Mouse (Mus musculus) liver, embryonic 14.5 days (tissue): ENCODE measurements around the gene Rab12. TPM values are rescaled to one million over a fixed set of nuclear protein-coding genes. Genes with fewer than 3 reads are reported as not detected.
A peak's percentile ranks its signal among the peaks of the same experiment; 100 is the strongest.

Experiments
- ATAC-seq: fragments of 200-750 bp; cut with Nextera tagmentation; 2 replicates; pipeline ENCODE4 v1.8.0; 2017; ENCODE audit warnings: moderate number of reproducible peaks, mild to moderate bottlenecking, moderate library complexity; ENCODE audit not compliant: insufficient read depth
- DNase-seq, 3 experiments: peaks; one replicate each; pipeline ENCODE4 v3.0.0-alpha.2; 2012 to 2013; ENCODE audit warnings: low read depth in 3 of 3, low spot score in 3 of 3
- H3K27ac ChIP-seq: fragments of 300-500 bp; sonication (generic); 2 replicates; pipeline ENCODE4 v1.5.1; 2014; ENCODE audit warnings: moderate library complexity, mild to moderate bottlenecking, control low read depth, inconsistent platforms
- H3K27me3 ChIP-seq: fragments of 300-500 bp; sonication (generic); 2 replicates; pipeline ENCODE4 v1.6.1; 2014; ENCODE audit warnings: mild to moderate bottlenecking, low read length, moderate library complexity; ENCODE audit not compliant: control insufficient read depth, insufficient read depth
- H3K36me3 ChIP-seq: fragments of 300-500 bp; sonication (generic); replicated peaks from 2 replicates; pipeline ENCODE4 v1.6.1; 2014; ENCODE audit warnings: low read depth; ENCODE audit not compliant: control insufficient read depth, insufficient read depth
- H3K4me1 ChIP-seq, 2 experiments: fragments of 200-500 bp in 1 of 2; fragments of 300-500 bp in 1 of 2; sonication (generic) in 1 of 2; replicated peaks; 2 replicates each; pipeline ENCODE4 v1.6.1; 2012 to 2014; ENCODE audit warnings: antibody characterized with exemption in 1 of 2, inconsistent platforms in 1 of 2, low read length in 1 of 2; ENCODE audit not compliant: control insufficient read depth in 2 of 2, insufficient read depth in 2 of 2
- H3K4me2 ChIP-seq: fragments of 300-500 bp; sonication (generic); 2 replicates; pipeline ENCODE4 v1.6.1; 2014; ENCODE audit warnings: low read depth, mild to moderate bottlenecking, control low read depth, moderate library complexity
- H3K4me3 ChIP-seq, 2 experiments: fragments of 200-500 bp in 1 of 2; fragments of 300-500 bp in 1 of 2; sonication (generic) in 1 of 2; 2 replicates each; pipeline ENCODE4 v1.5.1; 2012 to 2014; ENCODE audit warnings: low read depth in 2 of 2, low read length in 2 of 2, mild to moderate bottlenecking in 2 of 2, control low read depth in 1 of 2, inconsistent platforms in 1 of 2, moderate library complexity in 1 of 2; ENCODE audit not compliant: insufficient read depth in 1 of 2
- H3K9ac ChIP-seq: fragments of 300-500 bp; sonication (generic); replicated peaks from 2 replicates; pipeline ENCODE4 v1.6.1; 2014; ENCODE audit warnings: mild to moderate bottlenecking, control low read depth, moderate library complexity
- H3K9me3 ChIP-seq: fragments of 300-500 bp; sonication (generic); 2 replicates; pipeline ENCODE4 v1.6.1; 2016; ENCODE audit warnings: low read length, mixed read lengths; ENCODE audit not compliant: control insufficient read depth
- CTCF ChIP-seq: IDR thresholded peaks from 2 replicates; pipeline ENCODE4 v1.5.1; 2016; ENCODE audit warnings: antibody characterized with exemption, low read depth, control low read depth
- EP300 ChIP-seq: IDR thresholded peaks from 2 replicates; pipeline ENCODE4 v1.6.1; 2016; ENCODE audit warnings: antibody characterized with exemption, low read depth
- WGBS: fragments of 180-500 bp; shearing (Covaris S2); extraction: QIAGEN DNeasy Blood & Tissue Kit; methylation state at CpG from one replicate; pipeline ENCODE4 v1.1.7; 2014; ENCODE audit not compliant: insufficient replicate concordance; 5-methylcytosine and 5-hydroxymethylcytosine counted together
- polyA plus RNA-seq, 2 experiments: library from polyadenylated mRNA; depleted of rRNA in 1 of 2; stranded (reverse) in 1 of 2; unstranded in 1 of 2; fragments of >200 nt; fragmentation: Nextera tagmentation in 1 of 2; extraction: Ambion mirVana in 1 of 2; gene quantifications; 2 replicates each; pipeline versions ENCODE4 v1.2.1 to v1.2.3; 2012 to 2014

Rab12 gene
- polyA plus RNA-seq, 2 experiments: 5.4 to 8.4 TPM

- Histone ChIP-seq H3K27ac (no peak overlapping the region), H3K36me3 (no peaks in the 10 kb centered on the region), H3K4me1 (no peaks in the 10 kb centered on the region), H3K9ac (no peak overlapping the region), H3K4me3 (no peak overlapping the region), H3K4me2 (no peak overlapping the region), H3K9me3 (no peaks in the 10 kb centered on the region), H3K27me3 (no peaks in the 10 kb centered on the region)
- DNase-seq (no peak), ATAC-seq (no peak)
- 35% methylated on average over 8 of the region's 8 CpGs for WGBS
- no peak for TF ChIP-seq EP300
Observed at GRCm38 (mm10) chr17:66470020-66470419, 49.5 kb downstream of the Rab12 start.

- 81% methylated on average over 1 of the region's 1 CpGs for WGBS
- H3K27ac ChIP-seq: no peak overlapping the region
- no peaks in the 10 kb centered on the region for H3K4me1 ChIP-seq
- no peak overlapping the region for H3K9ac ChIP-seq
- TF ChIP-seq EP300 (no peak), CTCF (no peak)
- ATAC-seq (no peak), DNase-seq (no peak)
- H3K36me3 ChIP-seq: no peaks in the 10 kb centered on the region
- H3K9me3 ChIP-seq: no peaks in the 10 kb centered on the region
- H3K4me3 ChIP-seq: no peak overlapping the region
- H3K4me2 ChIP-seq: no peak overlapping the region
- peaks cover 3% of the 10 kb centered on the region for H3K27me3 ChIP-seq
Observed at GRCm38 (mm10) chr17:66457278-66457677, 62.3 kb downstream of the Rab12 start.

GRCm38 (mm10) chr17:66451143-66451542 lies 68.4 kb downstream of the Rab12 start:
- Histone ChIP-seq H3K4me2 (no peak overlapping the region), H3K4me1 (no peaks in the 10 kb centered on the region), H3K9ac (no peak overlapping the region), H3K27ac (no peak overlapping the region), H3K4me3 (no peak overlapping the region), H3K27me3 (peaks cover 62% of the 10 kb centered on the region), H3K9me3 (no peaks in the 10 kb centered on the region), H3K36me3 (no peaks in the 10 kb centered on the region)
- DNase-seq: peak; percentile 12 to 40 (median 31)
- no peak for ATAC-seq
- 1% methylated on average over 11 of the region's 11 CpGs for WGBS
- TF ChIP-seq EP300: no peak
- TF ChIP-seq CTCF: peak; percentile 83

GRCm38 (mm10) chr17:66450526-66451070 lies 68.9 kb downstream of the Rab12 start:
- DNase-seq (no peak), ATAC-seq (no peak)
- peaks cover 62% of the 10 kb centered on the region for H3K27me3 ChIP-seq
- 4% methylated on average over 18 of the region's 18 CpGs for WGBS
- H3K9ac ChIP-seq: no peak overlapping the region
- H3K9me3 ChIP-seq: no peaks in the 10 kb centered on the region
- H3K4me3 ChIP-seq: no peak overlapping the region
- H3K4me2 ChIP-seq: no peak overlapping the region
- TF ChIP-seq CTCF: no peak
- TF ChIP-seq EP300: no peak
- H3K27ac ChIP-seq: no peak overlapping the region
- H3K36me3 ChIP-seq: no peaks in the 10 kb centered on the region
- H3K4me1 ChIP-seq: no peaks in the 10 kb centered on the region

- no peak within 1 kb of the TSS for H3K9ac ChIP-seq
- H3K4me2 ChIP-seq: peak within 1 kb of the TSS; percentile 66
- peak within 1 kb of the TSS; percentile 44 to 52 for H3K4me3 ChIP-seq
- peaks cover 62% of the 10 kb centered on the region for H3K27me3 ChIP-seq
- H3K4me1 ChIP-seq: no peaks in the 10 kb centered on the region
- H3K9me3 ChIP-seq: no peaks in the 10 kb centered on the region
- H3K27ac ChIP-seq: no peak within 1 kb of the TSS
- WGBS: under 1% methylated on average over 67 of the region's 76 CpGs
- no peak for DNase-seq
- no peaks in the 10 kb centered on the region for H3K36me3 ChIP-seq
- ATAC-seq: no peak
- TF ChIP-seq CTCF (no peak), EP300 (no peak)
Observed at GRCm38 (mm10) chr17:66449460-66450341, 69.8 kb downstream of the Rab12 start, which contains the start of gene Mtcl1. Gene Mtcl1 (minus strand): TSS chr17:66449750.
